Mouse (Mus musculus): Measurements from ENCODE around the gene Abcd4. TPM values are rescaled to one million over a fixed set of nuclear protein-coding genes. Genes with fewer than 3 reads are reported as not detected.

The Abcd4 gene
- total RNA-seq (2021) = 1 to 10 TPM; 4.9 to 5.1 TPM
- long read RNA-seq, experiment 1, transcript Abcd4-201 (19 exons, 2,309 nt) = major isoform, 7 of 11 reads
- long read RNA-seq, experiment 1, partial matches to known transcripts = 0 of 11 reads
- long read RNA-seq, experiment 1, other reads (novel, unspliced or antisense) = 4 of 11 reads
- long read RNA-seq, experiment 2, transcript Abcd4-201 (19 exons, 2,309 nt) = major isoform, 8 of 11 reads
- long read RNA-seq, experiment 2, partial matches to known transcripts = 1 of 11 reads
- long read RNA-seq, experiment 2, other reads (novel, unspliced or antisense) = 1 of 11 reads

GRCm38 (mm10) chr12:84616977-84617630 is at the start of gene Abcd4:
Gene Abcd4 (minus strand): TSS chr12:84617413.
- DNase-seq (ENCODE audit: low spot score) = peak; percentile 96

GRCm38 (mm10) chr12:84653912-84654311 is 36.7 kb upstream of the Abcd4 start:
- DNase-seq (ENCODE audit: low spot score) = peak; percentile 56

- DNase-seq (ENCODE audit: low spot score) = no peak
These were observed 33.0 kb upstream of the Abcd4 start for GRCm38 (mm10) chr12:84650234-84650633.

DNA sequence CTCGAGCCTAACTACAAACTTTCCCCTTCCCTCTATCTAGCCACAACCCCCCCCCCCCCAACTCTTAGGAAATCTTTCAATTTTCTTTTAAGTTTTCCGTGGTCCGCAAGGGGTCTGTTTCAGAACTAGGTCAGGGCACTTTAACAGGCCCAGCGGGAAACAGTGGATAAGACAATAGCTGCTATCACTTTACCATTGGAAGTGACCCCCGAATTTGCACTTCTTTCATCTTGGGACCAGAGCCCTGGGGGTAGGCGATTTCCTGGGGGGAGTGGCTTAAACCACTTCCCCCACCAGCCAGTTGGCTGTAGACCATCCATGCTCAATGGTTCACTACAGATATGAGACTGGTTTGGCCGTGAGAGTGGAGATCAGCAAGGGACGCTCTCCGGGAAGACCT is 23.4 kb upstream of the Abcd4 start, which contains the start of gene Vrtn:
Gene Vrtn, plus strand, starts transcription at position 366 of the 400 bp plus-strand sequence.
- no peak for DNase-seq (ENCODE audit: low spot score)

GRCm38 (mm10) chr12:84640253-84640652 is 23.0 kb upstream of the Abcd4 start:
- no peak for DNase-seq (ENCODE audit: low spot score)

GRCm38 (mm10) chr12:84631867-84632266 is 14.7 kb upstream of the Abcd4 start:
- no peak for DNase-seq (ENCODE audit: low spot score)

DNA sequence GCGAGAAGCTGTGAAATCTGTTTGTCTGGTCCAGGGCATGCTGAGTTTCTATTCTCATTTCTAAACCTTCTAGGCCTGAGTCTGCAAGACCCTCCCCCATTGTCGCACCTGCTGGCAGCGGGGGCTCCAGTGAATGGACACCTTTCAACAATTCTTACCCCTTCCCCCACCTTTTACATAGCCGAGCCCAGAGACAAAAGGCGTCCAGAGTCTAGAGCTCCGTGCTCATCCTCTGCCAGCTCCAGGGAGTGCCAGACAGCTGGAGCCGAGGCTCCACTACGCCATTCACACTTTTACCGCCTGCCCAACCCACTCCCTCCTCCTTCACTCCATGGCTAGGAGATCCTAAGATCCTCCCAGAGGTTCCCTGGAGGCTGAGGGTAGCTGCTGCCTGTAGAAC is 7.9 kb upstream of the Abcd4 start:
- DNase-seq (ENCODE audit: low spot score) = no peak

GRCm38 (mm10) chr12:84624601-84625000 is 7.4 kb upstream of the Abcd4 start:
- no peak for DNase-seq (ENCODE audit: low spot score)

DNA sequence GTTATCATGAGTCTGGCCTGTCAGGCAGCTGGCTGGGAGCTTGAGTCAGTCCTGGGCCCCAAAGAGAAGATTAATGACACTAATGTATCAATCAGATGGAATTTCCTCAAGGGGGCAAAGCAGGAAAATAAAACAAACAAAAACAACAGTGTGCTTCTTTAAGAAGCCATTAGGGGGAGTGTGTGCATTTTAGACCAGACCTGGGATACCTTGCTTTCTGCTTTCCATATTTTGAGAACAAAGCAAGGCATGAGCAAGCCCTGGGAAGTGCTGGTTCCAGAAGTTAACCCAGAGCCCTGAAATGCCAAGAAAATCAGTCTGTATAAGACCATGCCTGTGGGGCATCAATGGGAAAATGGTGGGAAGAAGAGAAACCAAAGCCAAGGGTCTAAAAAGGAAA is 3.8 kb upstream of the Abcd4 start:
- no peak for DNase-seq (ENCODE audit: low spot score)

DNA sequence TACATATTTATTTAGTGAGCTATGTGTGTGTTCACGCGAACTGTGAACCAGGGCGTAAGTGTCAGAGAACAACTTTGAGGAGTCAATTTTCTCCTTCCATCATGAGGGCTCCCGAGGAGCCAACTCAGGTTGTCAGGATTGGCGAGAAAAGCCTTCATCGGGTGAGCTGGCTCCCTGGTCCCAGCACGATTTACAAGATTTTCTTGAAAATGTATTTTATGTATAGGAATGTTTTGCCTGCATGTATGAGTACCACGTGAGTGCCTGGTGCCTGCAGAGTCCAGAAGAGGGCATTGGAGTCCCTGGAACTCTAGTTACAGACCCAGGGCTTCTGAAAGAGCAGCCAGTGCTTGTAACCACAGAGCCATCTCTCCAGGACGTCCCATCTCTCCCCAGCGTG is 450 bp upstream of the Abcd4 start:
- no peak for DNase-seq (ENCODE audit: low spot score)

DNA sequence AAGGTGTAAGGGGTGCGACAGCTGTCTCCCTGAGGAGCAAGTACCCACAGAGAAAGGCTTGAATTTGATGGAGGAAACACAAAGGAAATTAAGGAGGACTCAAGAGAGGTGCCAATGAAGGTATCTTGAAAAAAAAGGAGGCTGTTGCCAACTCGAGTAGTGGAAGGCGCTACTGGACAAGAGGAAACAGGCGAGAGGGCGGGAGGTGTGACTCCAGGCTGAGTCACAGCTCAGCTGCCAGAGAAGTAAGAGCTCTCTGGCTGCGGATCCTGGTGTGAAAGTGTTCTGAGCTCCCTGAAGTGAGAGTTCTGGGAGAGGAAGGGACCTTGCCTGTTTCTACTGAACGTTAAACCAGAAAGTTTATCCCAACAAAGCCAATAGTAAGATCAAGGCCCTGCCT is 2.7 kb downstream of the Abcd4 start:
- no peak for DNase-seq (ENCODE audit: low spot score)

- DNase-seq (ENCODE audit: low spot score) = no peak
These were observed 3.2 kb downstream of the Abcd4 start for GRCm38 (mm10) chr12:84614001-84614400.

DNA sequence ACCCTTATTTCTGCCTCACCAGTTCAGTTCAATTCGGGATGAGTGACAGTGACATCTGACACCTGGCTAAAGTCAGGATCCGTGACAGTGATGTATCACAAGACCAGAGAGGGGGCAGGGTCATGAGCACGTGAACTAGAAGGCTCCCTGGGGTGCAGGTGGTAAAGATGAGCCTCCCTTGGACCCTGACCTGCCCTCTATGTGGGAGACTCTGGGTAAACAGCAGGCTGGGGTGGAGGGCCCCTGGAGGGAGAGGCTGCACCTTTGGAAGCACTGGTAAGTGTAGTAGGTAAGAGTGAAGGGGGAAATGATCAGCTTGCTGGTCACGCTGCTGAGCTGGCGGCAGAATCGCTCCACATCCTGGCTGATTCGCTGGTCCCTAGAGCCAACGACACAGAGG is 4.7 kb downstream of the Abcd4 start:
- no peak for DNase-seq (ENCODE audit: low spot score)

GRCm38 (mm10) chr12:84611718-84612117 is 5.5 kb downstream of the Abcd4 start:
- no peak for DNase-seq (ENCODE audit: low spot score)

DNA sequence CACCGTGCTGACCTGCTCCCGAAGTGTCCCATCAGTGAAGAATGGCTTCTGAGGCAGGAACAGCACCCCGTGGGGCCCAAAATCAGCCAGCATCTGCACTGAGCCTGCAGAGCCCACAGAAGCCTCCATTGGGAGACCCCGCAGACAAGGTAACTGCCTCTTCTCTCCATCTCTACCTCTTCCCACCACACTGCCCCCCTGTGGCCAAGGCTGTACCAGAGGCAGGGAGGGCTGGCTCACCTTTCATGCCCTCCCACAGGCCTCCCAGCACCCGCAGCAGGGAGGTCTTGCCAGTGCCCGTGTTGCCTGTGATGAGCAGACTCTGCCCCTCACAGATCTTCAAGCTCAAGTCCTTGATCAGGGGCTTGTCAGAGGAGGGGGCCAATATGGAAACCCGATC is 11.4 kb downstream of the Abcd4 start:
- DNase-seq (ENCODE audit: low spot score) = no peak

DNA sequence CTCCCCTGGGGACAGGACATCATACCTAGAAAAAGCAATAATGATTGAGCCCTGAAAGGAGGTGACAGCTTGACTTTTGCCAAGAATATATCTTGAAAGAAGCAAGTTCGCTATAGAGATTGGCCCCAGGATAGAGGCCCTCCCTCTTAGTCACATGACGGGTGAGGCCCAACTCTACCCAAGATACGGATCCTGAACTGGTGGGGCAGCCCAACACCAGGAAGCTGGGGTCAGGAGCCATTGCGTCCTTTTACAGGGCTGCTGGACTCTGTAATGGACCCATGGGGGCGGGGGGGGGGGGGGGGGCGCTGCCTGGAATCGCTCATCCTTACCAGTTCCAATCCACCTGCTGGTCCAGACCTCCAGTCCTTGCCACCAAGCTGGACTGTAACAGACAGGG is 13.2 kb downstream of the Abcd4 start:
- no peak for DNase-seq (ENCODE audit: low spot score)

DNA sequence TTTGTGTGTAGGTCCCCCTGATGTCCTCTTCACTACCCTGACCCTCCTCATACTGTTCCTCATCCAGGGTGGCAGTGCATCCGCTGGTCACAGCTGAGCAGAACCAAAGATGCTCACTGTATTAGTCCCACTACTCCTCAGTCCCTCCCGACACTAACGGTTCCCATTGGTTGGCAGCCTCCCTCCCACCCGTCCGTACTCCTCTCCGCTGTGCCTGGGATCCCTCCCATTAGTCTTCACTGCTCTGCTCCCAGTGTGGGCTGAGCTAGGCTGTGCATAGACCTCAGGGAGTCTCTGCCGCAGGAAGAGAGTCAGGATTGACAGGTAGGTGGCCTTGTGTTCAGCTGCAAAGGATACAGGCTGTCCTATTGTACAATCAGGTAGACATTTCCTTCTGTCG is 18.9 kb downstream of the Abcd4 start:
- DNase-seq (ENCODE audit: low spot score) = no peak

DNA sequence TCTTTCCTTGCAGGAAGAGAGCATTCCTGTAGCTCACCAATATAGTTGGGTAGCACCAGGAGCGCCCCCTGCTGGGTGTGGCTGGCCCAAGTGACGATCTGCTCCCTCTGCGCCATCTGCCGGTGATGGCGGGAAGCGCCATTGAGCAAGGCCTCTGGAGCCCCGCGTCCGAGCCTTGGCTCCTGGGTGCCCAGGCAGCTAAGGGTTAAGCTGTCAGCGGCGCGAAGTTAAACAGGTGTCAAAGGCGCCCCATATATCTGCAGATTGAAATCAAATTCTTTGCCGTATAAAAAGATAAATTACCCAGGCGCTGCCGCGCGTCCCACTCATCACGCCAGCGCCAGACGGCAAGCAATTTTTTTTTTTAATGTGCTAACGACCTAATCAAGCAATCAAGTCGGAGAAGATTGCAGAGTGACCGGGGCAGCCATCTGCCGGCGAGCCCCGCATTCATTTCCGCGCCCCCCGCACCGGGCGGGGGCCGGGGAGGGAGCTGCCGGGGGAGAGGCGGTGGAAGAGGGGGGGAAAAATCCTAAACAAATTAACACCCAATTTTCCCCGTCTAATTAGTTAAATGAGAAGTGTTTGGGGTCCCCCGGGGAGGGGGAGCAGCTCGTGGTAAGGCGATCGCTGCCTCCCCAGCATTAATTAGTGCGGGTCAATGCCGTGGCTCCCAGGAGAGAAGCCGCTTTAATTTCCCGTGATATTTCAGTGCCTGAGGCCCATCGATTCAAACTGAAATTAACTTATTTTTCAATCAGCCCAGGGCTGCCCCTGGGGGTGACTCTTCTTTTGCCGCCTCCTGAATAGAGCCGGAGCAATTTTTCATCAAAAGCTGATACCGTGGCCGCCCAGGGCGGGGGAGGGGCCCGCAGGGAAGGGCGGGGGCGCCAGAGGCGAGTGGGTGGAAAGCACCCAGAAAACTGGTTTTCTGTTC is 27.1 kb downstream of the Abcd4 start:
- DNase-seq (ENCODE audit: low spot score) = peak; percentile 91

- no peak for DNase-seq (ENCODE audit: low spot score)
These were observed 35.9 kb downstream of the Abcd4 start for GRCm38 (mm10) chr12:84581285-84581684.

DNA sequence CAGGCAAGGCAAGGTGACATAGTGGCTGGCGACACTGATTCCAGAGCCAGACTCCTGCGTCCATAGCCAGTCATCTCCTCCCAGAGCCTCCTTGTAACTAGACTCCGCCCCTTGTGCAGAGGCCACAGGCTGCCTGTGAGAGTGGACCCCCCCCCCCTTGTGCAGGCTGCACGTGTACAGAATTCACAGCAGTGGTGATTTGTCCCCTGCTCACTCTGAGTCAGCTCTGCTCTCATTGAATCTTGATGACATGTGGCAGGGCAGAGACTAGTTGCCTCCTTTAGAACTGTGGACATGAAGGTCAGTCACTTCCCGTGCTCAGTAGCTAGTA is 38.8 kb downstream of the Abcd4 start:
- no peak for DNase-seq (ENCODE audit: low spot score)

- no peak for DNase-seq (ENCODE audit: low spot score)
These were observed 39.3 kb downstream of the Abcd4 start for GRCm38 (mm10) chr12:84577768-84578439.

GRCm38 (mm10) chr12:84573094-84573493 is 44.1 kb downstream of the Abcd4 start:
- DNase-seq (ENCODE audit: low spot score) = no peak
